Mouse (Mus musculus): ENCODE results near the gene Emc7. TPM values are rescaled to one million over a fixed set of nuclear protein-coding genes. Genes with fewer than 3 reads are reported as not detected.
A peak's percentile ranks its signal among the peaks of the same experiment; 100 is the strongest.

Gene Emc7
- polyA plus RNA-seq, 1 experiment = 8.9 TPM

- WGBS = 64% methylated on average over 5 of the region's 5 CpGs
- DNase-seq = no peak
- no peak overlapping the region for H3K4me3 ChIP-seq (replicated peaks; ENCODE audit: extremely low read depth, low read depth, low read length)
- TF ChIP-seq POLR2A (IDR thresholded peaks at IDR 0.05; ENCODE audit: borderline replicate concordance, extremely low read depth, low read depth, low read length) (no peak), CTCF (IDR thresholded peaks at IDR 0.05; ENCODE audit: insufficient read depth, low read length) (no peak)
- peaks cover 6% of the 10 kb centered on the region for H3K4me1 ChIP-seq (ENCODE audit: control insufficient read depth, insufficient read depth, low read length)
Measured at GRCm38 (mm10) chr2:112491629-112492028, 36.8 kb downstream of the Emc7 start.

DNA sequence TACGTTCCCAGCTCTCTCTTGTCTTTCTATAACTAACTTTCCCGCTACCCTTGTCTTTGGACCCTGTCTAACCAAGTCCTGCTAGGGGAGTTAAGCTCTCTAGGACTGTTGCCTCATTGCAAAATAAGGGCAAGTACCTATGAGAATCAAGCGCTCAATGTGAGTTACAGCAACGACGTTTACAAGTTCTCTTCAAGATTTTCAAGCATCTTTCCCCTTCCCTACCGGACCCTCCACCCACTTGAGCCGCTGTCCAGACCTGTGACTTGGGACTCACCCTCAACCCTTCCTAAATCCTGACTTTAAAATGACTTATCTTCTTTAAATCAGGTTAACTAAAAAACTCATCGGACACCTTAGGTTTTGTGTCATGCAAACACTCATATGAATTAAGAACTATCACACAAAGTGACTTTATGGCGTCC lies 37.6 kb downstream of the Emc7 start:
- DNase-seq = no peak

DNA sequence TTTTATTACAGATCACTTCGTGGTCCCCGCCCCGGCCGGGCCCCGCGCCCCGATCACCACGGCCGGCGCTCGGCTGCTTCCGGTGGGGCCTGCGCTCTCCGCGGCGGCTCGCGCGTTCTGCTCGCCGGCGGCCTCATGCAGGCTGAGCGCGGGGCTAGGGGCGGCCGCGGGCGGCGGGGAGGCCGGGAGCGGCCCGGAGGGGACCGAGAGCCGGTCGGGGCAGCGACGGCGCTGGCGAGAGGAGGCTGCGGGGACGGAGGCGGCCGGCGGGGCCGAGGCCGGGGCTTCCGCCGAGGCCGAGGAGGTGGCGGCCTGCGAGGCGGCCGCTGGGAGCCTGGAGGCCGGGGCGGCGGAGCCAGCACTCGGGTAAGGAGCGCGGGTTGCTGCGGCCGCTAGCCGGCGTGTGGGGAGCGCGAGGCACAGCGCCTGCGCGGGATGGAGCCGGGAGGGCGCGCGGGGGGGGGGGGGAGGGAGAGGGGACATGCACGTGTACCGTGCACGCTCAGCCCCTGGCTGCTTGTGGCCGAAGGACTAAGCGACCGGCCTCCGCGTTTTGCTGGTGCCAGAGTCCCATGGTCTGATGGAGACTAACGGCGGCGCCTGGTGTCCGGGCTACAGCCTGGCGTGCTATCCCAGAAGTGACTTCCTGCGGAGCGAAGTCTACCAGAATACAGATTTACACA lies 38.2 kb downstream of the Emc7 start, which contains the start of gene Aven:
Gene Aven, plus strand, starts transcription at position 109 of the 683 bp plus-strand sequence.
- under 1% methylated on average over 75 of the region's 87 CpGs for WGBS

More for the DNA sequence above, 37.6 kb downstream of the Emc7 start:
- TF ChIP-seq POLR2A (IDR thresholded peaks at IDR 0.05; ENCODE audit: borderline replicate concordance, extremely low read depth, low read depth, low read length) (no peak), CTCF (IDR thresholded peaks at IDR 0.05; ENCODE audit: insufficient read depth, low read length) (no peak)
- 8% methylated on average over 9 of the region's 9 CpGs for WGBS
- Histone ChIP-seq H3K4me3 (replicated peaks; ENCODE audit: extremely low read depth, low read depth, low read length) (peak overlapping the region; percentile 67), H3K4me1 (ENCODE audit: control insufficient read depth, insufficient read depth, low read length) (peaks cover 6% of the 10 kb centered on the region)

GRCm38 (mm10) chr2:112493539-112494260 lies 38.9 kb downstream of the Emc7 start:
- peak overlapping the region; percentile 67 for H3K4me3 ChIP-seq (replicated peaks; ENCODE audit: extremely low read depth, low read depth, low read length)
- 33% methylated on average over 11 of the region's 11 CpGs for WGBS
- TF ChIP-seq POLR2A (IDR thresholded peaks at IDR 0.05; ENCODE audit: borderline replicate concordance, extremely low read depth, low read depth, low read length) = no peak
- no peak for DNase-seq
- peaks cover 6% of the 10 kb centered on the region for H3K4me1 ChIP-seq (ENCODE audit: control insufficient read depth, insufficient read depth, low read length)

More for the DNA sequence above, 38.2 kb downstream of the Emc7 start, which contains the start of gene Aven:
- DNase-seq = peak; percentile 86
- Histone ChIP-seq H3K4me1 (ENCODE audit: control insufficient read depth, insufficient read depth, low read length) (peaks cover 6% of the 10 kb centered on the region), H3K4me3 (replicated peaks; ENCODE audit: extremely low read depth, low read depth, low read length) (peak within 1 kb of the TSS; percentile 67)
- TF ChIP-seq CTCF (IDR thresholded peaks at IDR 0.05; ENCODE audit: insufficient read depth, low read length) (no peak), POLR2A (IDR thresholded peaks at IDR 0.05; ENCODE audit: borderline replicate concordance, extremely low read depth, low read depth, low read length) (peak; percentile 63; the same call in 1 of the 2 replicates)

DNA sequence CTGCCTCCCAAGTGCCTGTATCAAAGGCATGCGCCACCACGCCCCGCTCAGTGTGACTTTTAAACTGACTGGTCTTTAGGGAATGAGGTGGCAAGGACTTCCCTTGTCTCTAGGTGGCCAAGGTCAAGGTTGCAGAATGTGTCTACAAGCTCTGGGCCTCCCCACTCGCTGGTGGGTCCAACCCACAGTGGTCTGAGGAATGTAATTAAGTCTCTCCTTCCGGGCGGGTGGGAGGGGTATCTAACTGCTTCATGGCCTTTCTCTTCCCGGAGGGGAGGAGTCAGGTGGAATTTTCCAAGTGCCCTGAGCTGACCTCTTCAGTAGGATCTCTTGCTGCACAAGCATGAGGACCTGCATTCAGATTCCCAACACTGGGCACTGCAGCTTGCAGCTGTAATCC lies 43.1 kb downstream of the Emc7 start:
- WGBS = 76% methylated on average over 7 of the region's 7 CpGs

GRCm38 (mm10) chr2:112501209-112501608 lies 46.4 kb downstream of the Emc7 start:
- WGBS = 6% methylated on average over 6 of the region's 6 CpGs
- no peaks in the 10 kb centered on the region for H3K4me1 ChIP-seq (ENCODE audit: control insufficient read depth, insufficient read depth, low read length)
- H3K4me3 ChIP-seq (replicated peaks; ENCODE audit: extremely low read depth, low read depth, low read length) = no peak overlapping the region
- DNase-seq = peak; percentile 49
- TF ChIP-seq CTCF (IDR thresholded peaks at IDR 0.05; ENCODE audit: insufficient read depth, low read length) = peak; percentile 67; the same call in 1 of the 2 replicates
- TF ChIP-seq POLR2A (IDR thresholded peaks at IDR 0.05; ENCODE audit: borderline replicate concordance, extremely low read depth, low read depth, low read length) = no peak

More for the DNA sequence above, 43.1 kb downstream of the Emc7 start:
- DNase-seq = no peak
- peaks cover 2% of the 10 kb centered on the region; the same call in 1 of the 2 replicates for H3K4me1 ChIP-seq (ENCODE audit: control insufficient read depth, insufficient read depth, low read length)
- H3K4me3 ChIP-seq (replicated peaks; ENCODE audit: extremely low read depth, low read depth, low read length) = no peak overlapping the region
- TF ChIP-seq CTCF (IDR thresholded peaks at IDR 0.05; ENCODE audit: insufficient read depth, low read length) (no peak), POLR2A (IDR thresholded peaks at IDR 0.05; ENCODE audit: borderline replicate concordance, extremely low read depth, low read depth, low read length) (no peak)

GRCm38 (mm10) chr2:112503978-112504377 lies 49.2 kb downstream of the Emc7 start:
- Histone ChIP-seq H3K4me1 (ENCODE audit: control insufficient read depth, insufficient read depth, low read length) (no peaks in the 10 kb centered on the region), H3K4me3 (replicated peaks; ENCODE audit: extremely low read depth, low read depth, low read length) (no peak overlapping the region)
- no peak for DNase-seq
- WGBS = 76% methylated on average over 6 of the region's 6 CpGs
- TF ChIP-seq POLR2A (IDR thresholded peaks at IDR 0.05; ENCODE audit: borderline replicate concordance, extremely low read depth, low read depth, low read length) (no peak), CTCF (IDR thresholded peaks at IDR 0.05; ENCODE audit: insufficient read depth, low read length) (no peak)

GRCm38 (mm10) chr2:112506841-112507435 lies 52.1 kb downstream of the Emc7 start:
- 60% methylated on average over 5 of the region's 5 CpGs for WGBS

DNA sequence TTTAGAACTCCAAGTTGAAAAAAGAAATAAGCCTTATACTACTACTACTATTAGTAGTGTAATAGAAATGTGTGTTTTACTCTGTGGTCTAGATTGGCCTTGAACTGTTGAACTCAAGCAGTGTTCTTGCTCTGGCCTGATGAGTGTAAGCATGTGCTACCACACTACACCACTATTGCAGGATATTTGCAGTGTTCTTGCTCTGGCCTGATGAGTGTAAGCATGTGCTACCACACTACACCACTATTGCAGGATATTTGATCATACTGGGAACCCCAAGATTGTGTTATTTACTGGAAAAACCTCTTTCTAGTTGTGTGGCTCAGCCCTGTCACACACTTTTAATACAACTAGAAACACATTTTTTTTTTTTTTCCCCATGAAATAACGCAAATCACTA lies 52.6 kb downstream of the Emc7 start:
- whole genome bisulfite sequencing = 95% methylated on average over 1 of the region's 1 CpGs
- H3K4me3 ChIP-seq (replicated peaks; ENCODE audit: extremely low read depth, low read depth, low read length) = no peak overlapping the region
- no peaks in the 10 kb centered on the region; the same call in 1 of the 2 replicates for H3K4me1 ChIP-seq (ENCODE audit: control insufficient read depth, insufficient read depth, low read length)
- TF ChIP-seq POLR2A (IDR thresholded peaks at IDR 0.05; ENCODE audit: borderline replicate concordance, extremely low read depth, low read depth, low read length) (no peak), CTCF (IDR thresholded peaks at IDR 0.05; ENCODE audit: insufficient read depth, low read length) (no peak)
- no peak for DNase-seq

More at GRCm38 (mm10) chr2:112506841-112507435, 52.1 kb downstream of the Emc7 start:
- no peak overlapping the region for H3K4me3 ChIP-seq (replicated peaks; ENCODE audit: extremely low read depth, low read depth, low read length)
- DNase-seq = no peak
- TF ChIP-seq CTCF (IDR thresholded peaks at IDR 0.05; ENCODE audit: insufficient read depth, low read length) (no peak), POLR2A (IDR thresholded peaks at IDR 0.05; ENCODE audit: borderline replicate concordance, extremely low read depth, low read depth, low read length) (no peak)
- no peaks in the 10 kb centered on the region; the same call in 1 of the 2 replicates for H3K4me1 ChIP-seq (ENCODE audit: control insufficient read depth, insufficient read depth, low read length)

Data from lung, adult 2 months (tissue).